Mouse (Mus musculus) limb, embryonic 11.5 days (tissue): Measurements from ENCODE around the gene Cel. TPM values are rescaled to one million over a fixed set of nuclear protein-coding genes. Genes with fewer than 3 reads are reported as not detected.

ENCODE experiments used
- ATAC-seq: fragments of 200-750 bp; cut with Nextera tagmentation; 2 replicates; pipeline ENCODE4 v1.8.0; 2017; ENCODE audit warnings: low read depth; ENCODE audit not compliant: insufficient number of reproducible peaks, low FRiP score, low TSS enrichment
- DNase-seq: peaks from one replicate; pipeline ENCODE4 v3.0.0-alpha.2; 2015; ENCODE audit warnings: low spot score
- H3K27ac ChIP-seq: fragments of 300-500 bp; sonication (generic); replicated peaks from 2 replicates; pipeline ENCODE4 v1.5.1; 2014; ENCODE audit warnings: low read depth, mild to moderate bottlenecking, low read length
- H3K27me3 ChIP-seq: fragments of 300-500 bp; sonication (generic); 2 replicates; pipeline ENCODE4 v1.6.1; 2014; ENCODE audit warnings: mild to moderate bottlenecking, low read length, mixed read lengths; ENCODE audit not compliant: control insufficient read depth, insufficient read depth
- H3K36me3 ChIP-seq: fragments of 300-500 bp; sonication (generic); 2 replicates; pipeline ENCODE4 v1.6.1; 2014; ENCODE audit warnings: mild to moderate bottlenecking, low read length, moderate library complexity, mixed read lengths; ENCODE audit not compliant: control insufficient read depth, insufficient read depth
- H3K4me1 ChIP-seq: fragments of 300-500 bp; sonication (generic); 2 replicates; pipeline ENCODE4 v1.6.1; 2014; ENCODE audit warnings: low read length, mixed read lengths; ENCODE audit not compliant: control insufficient read depth, insufficient read depth
- H3K4me2 ChIP-seq: fragments of 300-500 bp; sonication (generic); 2 replicates; pipeline ENCODE4 v1.6.1; 2014; ENCODE audit warnings: low read depth, mild to moderate bottlenecking, moderate library complexity; ENCODE audit not compliant: severe bottlenecking
- H3K4me3 ChIP-seq: fragments of 300-500 bp; sonication (generic); 2 replicates; pipeline ENCODE4 v1.5.1; 2014; ENCODE audit warnings: low read depth, low read length
- H3K9ac ChIP-seq: fragments of 300-500 bp; sonication (generic); 2 replicates; pipeline ENCODE4 v1.6.1; 2014; ENCODE audit warnings: mild to moderate bottlenecking, low read length
- H3K9me3 ChIP-seq: fragments of 300-500 bp; sonication (generic); 2 replicates; pipeline ENCODE4 v1.6.1; 2016; ENCODE audit warnings: low read length; ENCODE audit not compliant: control insufficient read depth
- WGBS: fragments of 180-500 bp; shearing (Covaris S2); extraction: QIAGEN DNeasy Blood & Tissue Kit; methylation state at CpG from one replicate; pipeline ENCODE4 v1.1.7; 2014; 5-methylcytosine and 5-hydroxymethylcytosine counted together
- polyA plus RNA-seq: library from polyadenylated mRNA; unstranded; fragments of >200 nt; fragmentation: Nextera tagmentation; extraction: Ambion mirVana; gene quantifications from 2 replicates; pipeline ENCODE4 v1.2.1, GENCODE M21; 2014

Gene Cel
- polyA plus RNA-seq, 1 experiment from 2014 or later: not detected

- Histone ChIP-seq H3K9me3 (no peaks in the 10 kb centered on the region), H3K36me3 (no peaks in the 10 kb centered on the region), H3K4me1 (peaks cover 31% of the 10 kb centered on the region), H3K27ac (peak overlapping the region; percentile 60; the same call in 1 of the 2 replicates), H3K9ac (peak overlapping the region; percentile 14; the same call in 1 of the 2 replicates), H3K4me3 (no peak overlapping the region), H3K4me2 (no peak overlapping the region), H3K27me3 (no peaks in the 10 kb centered on the region)
- WGBS: 15% methylated on average over 11 of the region's 11 CpGs
- peak; percentile 49; the same call in 1 of the 2 replicates for ATAC-seq
- DNase-seq: peak; percentile 52
These were observed 37.8 kb downstream of the Cel start for GRCm38 (mm10) chr2:28525219-28525942.

- H3K9ac ChIP-seq: no peak overlapping the region
- peaks cover 27% of the 10 kb centered on the region for H3K4me1 ChIP-seq
- H3K9me3 ChIP-seq: no peaks in the 10 kb centered on the region
These were observed 38.8 kb downstream of the Cel start for GRCm38 (mm10) chr2:28524406-28524805.

GRCm38 (mm10) chr2:28523643-28524117 is 39.5 kb downstream of the Cel start:
- 15% methylated on average over 5 of the region's 5 CpGs for WGBS
- Histone ChIP-seq H3K4me3 (no peak overlapping the region), H3K27me3 (no peaks in the 10 kb centered on the region), H3K9me3 (no peaks in the 10 kb centered on the region), H3K27ac (no peak overlapping the region), H3K36me3 (no peaks in the 10 kb centered on the region), H3K4me2 (no peak overlapping the region), H3K4me1 (peaks cover 27% of the 10 kb centered on the region), H3K9ac (no peak overlapping the region)
- ATAC-seq: no peak
- no peak for DNase-seq

More at GRCm38 (mm10) chr2:28524406-28524805, 38.8 kb downstream of the Cel start:
- Histone ChIP-seq H3K27ac (no peak overlapping the region), H3K27me3 (no peaks in the 10 kb centered on the region), H3K4me3 (no peak overlapping the region), H3K4me2 (no peak overlapping the region), H3K36me3 (no peaks in the 10 kb centered on the region)
- ATAC-seq (no peak), DNase-seq (no peak)
- 80% methylated on average over 10 of the region's 10 CpGs for WGBS

GRCm38 (mm10) chr2:28522166-28522565 is 41.0 kb downstream of the Cel start:
- Histone ChIP-seq H3K4me2 (no peak overlapping the region), H3K27ac (no peak overlapping the region), H3K36me3 (no peaks in the 10 kb centered on the region), H3K9ac (no peak overlapping the region), H3K4me3 (no peak overlapping the region), H3K27me3 (no peaks in the 10 kb centered on the region), H3K4me1 (peaks cover 31% of the 10 kb centered on the region), H3K9me3 (no peaks in the 10 kb centered on the region)
- ATAC-seq: no peak
- DNase-seq: no peak
- WGBS: 78% methylated on average over 4 of the region's 4 CpGs

- ATAC-seq: no peak
- Histone ChIP-seq H3K4me3 (no peak overlapping the region), H3K9ac (no peak overlapping the region), H3K27me3 (no peaks in the 10 kb centered on the region), H3K4me2 (no peak overlapping the region), H3K9me3 (no peaks in the 10 kb centered on the region), H3K4me1 (peaks cover 30% of the 10 kb centered on the region), H3K36me3 (no peaks in the 10 kb centered on the region), H3K27ac (no peak overlapping the region)
- WGBS: 82% methylated on average over 6 of the region's 6 CpGs
- DNase-seq: no peak
These were observed 41.5 kb downstream of the Cel start for GRCm38 (mm10) chr2:28521571-28522151.

GRCm38 (mm10) chr2:28520581-28520980 is 42.6 kb downstream of the Cel start:
- ATAC-seq: no peak
- peaks cover 21% of the 10 kb centered on the region for H3K4me1 ChIP-seq
- H3K27ac ChIP-seq: no peak overlapping the region
- no peak overlapping the region for H3K4me3 ChIP-seq
- no peak overlapping the region for H3K9ac ChIP-seq
- WGBS: 73% methylated on average over 5 of the region's 5 CpGs
- H3K36me3 ChIP-seq: no peaks in the 10 kb centered on the region
- no peaks in the 10 kb centered on the region for H3K27me3 ChIP-seq
- H3K9me3 ChIP-seq: no peaks in the 10 kb centered on the region
- no peak for DNase-seq
- no peak overlapping the region for H3K4me2 ChIP-seq

- ATAC-seq: no peak
- Histone ChIP-seq H3K36me3 (no peaks in the 10 kb centered on the region), H3K27me3 (no peaks in the 10 kb centered on the region), H3K27ac (no peak overlapping the region), H3K9me3 (no peaks in the 10 kb centered on the region), H3K4me1 (peaks cover 9% of the 10 kb centered on the region; the same call in 1 of the 2 replicates), H3K4me2 (no peak overlapping the region), H3K4me3 (no peak overlapping the region), H3K9ac (no peak overlapping the region)
- 34% methylated on average over 2 of the region's 2 CpGs for WGBS
- DNase-seq: no peak
These were observed 45.0 kb downstream of the Cel start for GRCm38 (mm10) chr2:28518231-28518630.

GRCm38 (mm10) chr2:28517206-28517909 is 45.8 kb downstream of the Cel start:
- Histone ChIP-seq H3K4me2 (no peak overlapping the region), H3K9ac (no peak overlapping the region), H3K27me3 (no peaks in the 10 kb centered on the region), H3K9me3 (no peaks in the 10 kb centered on the region), H3K4me1 (peaks cover 9% of the 10 kb centered on the region; the same call in 1 of the 2 replicates), H3K36me3 (no peaks in the 10 kb centered on the region), H3K4me3 (no peak overlapping the region), H3K27ac (no peak overlapping the region)
- DNase-seq (peak; percentile 87), ATAC-seq (no peak)
- WGBS: 48% methylated on average over 5 of the region's 5 CpGs
